In the genomic region with DNA sequence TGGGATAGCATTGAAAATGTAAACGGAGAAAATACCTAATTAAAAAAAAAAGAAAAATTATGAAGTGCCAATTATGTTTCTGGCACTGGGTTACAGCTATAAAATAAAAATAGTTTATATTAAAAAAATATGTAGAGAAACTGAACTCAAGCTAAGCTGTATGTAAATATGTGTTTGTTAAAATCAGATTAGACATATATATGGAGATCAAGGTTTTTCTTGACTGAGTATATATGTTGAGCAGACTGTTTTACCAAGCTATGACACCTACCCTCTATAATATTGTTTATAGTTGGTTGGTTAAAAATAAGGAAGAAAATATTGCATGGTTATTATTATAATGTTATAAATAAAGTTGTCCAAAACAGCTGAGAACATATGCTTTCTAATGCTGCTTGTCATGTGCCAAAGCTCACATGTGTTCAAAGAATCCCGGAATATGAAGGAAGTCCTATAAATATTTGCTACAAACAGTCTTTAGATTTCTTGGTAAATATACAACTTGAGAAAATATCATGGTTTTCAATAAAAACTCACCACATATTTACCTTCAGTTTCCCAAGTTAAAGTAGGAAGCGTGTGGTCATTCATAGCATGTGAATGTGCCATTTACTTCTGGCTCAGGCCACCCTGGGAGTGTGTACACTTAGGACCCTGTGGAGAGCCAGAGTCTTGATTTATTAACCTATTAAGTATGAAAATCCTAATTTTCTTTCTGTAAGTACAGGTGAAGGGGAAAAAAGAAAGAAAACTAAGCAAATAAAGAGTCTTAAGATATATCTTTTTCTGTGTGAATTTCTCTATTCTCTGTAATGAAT, we compare ENCODE assay signal across 28 mouse cellular contexts.
"Had no signal": no experiment of that assay in that cellular context is flagged by ENCODE, and none has a peak within 500 bp of the region (broad histone marks: within the 10 kb centered on the region; RNA-seq: fewer than 3 reads in every experiment).

No protein-coding gene starts in this region.

- H3K4me1 ChIP-seq: embryonic facial prominence, embryonic 10.5 days; embryonic facial prominence, embryonic 12.5 days; embryonic facial prominence, embryonic 13.5 days; embryonic facial prominence, embryonic 15.5 days; forebrain, embryonic 10.5 days; forebrain, embryonic 12.5 days; forebrain, embryonic 13.5 days; forebrain, embryonic 15.5 days had no signal

- H3K27me3 ChIP-seq: embryonic facial prominence, embryonic 12.5 days; embryonic facial prominence, embryonic 13.5 days; embryonic facial prominence, embryonic 15.5 days; forebrain, embryonic 12.5 days; forebrain, embryonic 13.5 days; forebrain, embryonic 15.5 days had no signal

- H3K9ac ChIP-seq: embryonic facial prominence, embryonic 12.5 days; embryonic facial prominence, embryonic 13.5 days; embryonic facial prominence, embryonic 15.5 days; forebrain, embryonic 12.5 days; forebrain, embryonic 13.5 days; forebrain, embryonic 15.5 days; forebrain, postnatal 0 days had no signal

- H3K4me2 ChIP-seq: embryonic facial prominence, embryonic 12.5 days; embryonic facial prominence, embryonic 13.5 days; embryonic facial prominence, embryonic 15.5 days; forebrain, embryonic 12.5 days; forebrain, embryonic 13.5 days; forebrain, embryonic 15.5 days had no signal

- H3K36me3 ChIP-seq: embryonic facial prominence, embryonic 10.5 days; embryonic facial prominence, embryonic 12.5 days; embryonic facial prominence, embryonic 13.5 days; embryonic facial prominence, embryonic 15.5 days; forebrain, embryonic 10.5 days; forebrain, embryonic 12.5 days; forebrain, embryonic 15.5 days had no signal

- H3K4me3 ChIP-seq: embryonic facial prominence, embryonic 10.5 days; embryonic facial prominence, embryonic 12.5 days; embryonic facial prominence, embryonic 13.5 days; embryonic facial prominence, embryonic 15.5 days; erythroblast, embryonic 14.5 days; forebrain, embryonic 10.5 days; forebrain, embryonic 12.5 days; forebrain, embryonic 13.5 days; forebrain, embryonic 15.5 days; gastrocnemius, adult 2 months; heart, adult 2 months had no signal

- H3K9me3 ChIP-seq: embryonic facial prominence, embryonic 10.5 days; embryonic facial prominence, embryonic 12.5 days; embryonic facial prominence, embryonic 13.5 days; embryonic facial prominence, embryonic 15.5 days; forebrain, embryonic 10.5 days; forebrain, embryonic 12.5 days; forebrain, embryonic 13.5 days; forebrain, embryonic 15.5 days had no signal

- ATAC-seq: forebrain, embryonic 13.5 days; forebrain, embryonic 14.5 days; forebrain, embryonic 15.5 days; forebrain, embryonic 16.5 days; forebrain, postnatal 0 days had no signal

- H3K27ac ChIP-seq: embryonic facial prominence, embryonic 10.5 days; embryonic facial prominence, embryonic 12.5 days; embryonic facial prominence, embryonic 13.5 days; embryonic facial prominence, embryonic 15.5 days; forebrain, embryonic 10.5 days; forebrain, embryonic 12.5 days; forebrain, embryonic 13.5 days; forebrain, embryonic 15.5 days; gastrocnemius, adult 2 months; heart, adult 2 months had no signal

- DNase-seq: cerebellum, adult 2 months; cerebellum, adult 8-10 months; cerebellum, adult 9-10 months; cerebellum, adult 9-11 months; cerebellum, postnatal 10 days; cerebellum, postnatal 14 days; cerebellum, postnatal 25 days; cerebellum, postnatal 36 days; embryo, embryonic 11 days; forebrain, postnatal 0 days; gastrocnemius, adult 2 months; gastrocnemius, postnatal 10 days; gastrocnemius, postnatal 14 days; gastrocnemius, postnatal 25 days; gastrocnemius, postnatal 36 days; heart, adult 18-20 months; heart, adult 2 months had no signal
